Mouse (Mus musculus): ENCODE measurements around the gene Vangl2.

GRCm38 (mm10) chr1:171975377-171975776 is 52.9 kb downstream of the Vangl2 start:
- TF ChIP-seq CTCF (IDR thresholded peaks at IDR 0.05; ENCODE audit: low read depth) = no peak
- no peak for TF ChIP-seq EP300 (IDR thresholded peaks at IDR 0.05; ENCODE audit: low read depth)
